Comparison of ENCODE assay signal across 11 mouse cellular contexts in genomic region chr5:20056074-20056842, GRCm38 (mm10).
A peak's percentile ranks its signal among the peaks of the same experiment; 100 is the strongest.
DNase-seq lines count a peak whose midpoint lies in the region; ATAC-seq and TF ChIP-seq lines count a peak whose summit lies in the region.
"Had no signal": no experiment of that assay in that cellular context is flagged by ENCODE, and none has a peak within 500 bp of the region (broad histone marks: within the 10 kb centered on the region; RNA-seq: fewer than 3 reads in every experiment).

No protein-coding gene starts in this region.

- no peaks in the 10 kb centered on the region for H3K9me3 ChIP-seq in forebrain, embryonic 13.5 days (replicated peaks)
- no peaks in the 10 kb centered on the region for H3K9me3 ChIP-seq in midbrain, embryonic 13.5 days
- H3K9me3 ChIP-seq: liver, embryonic 13.5 days had no signal

- no peak overlapping the region for H3K9ac ChIP-seq in forebrain, embryonic 13.5 days
- no peak overlapping the region for H3K9ac ChIP-seq in midbrain, embryonic 13.5 days (replicated peaks)
- H3K9ac ChIP-seq: liver, embryonic 13.5 days had no signal

- H3K4me1 ChIP-seq in forebrain, embryonic 13.5 days: peaks cover 12% of the 10 kb centered on the region
- peaks cover 12% of the 10 kb centered on the region for H3K4me1 ChIP-seq in midbrain, embryonic 13.5 days (replicated peaks)
- H3K4me1 ChIP-seq: liver, embryonic 13.5 days had no signal

- no peak overlapping the region for H3K4me2 ChIP-seq in forebrain, embryonic 13.5 days
- no peak overlapping the region for H3K4me2 ChIP-seq in midbrain, embryonic 13.5 days (replicated peaks)
- H3K4me2 ChIP-seq: liver, embryonic 13.5 days had no signal

- no peak for TF ChIP-seq CTCF in layer of hippocampus, adult 2 months (conservative IDR thresholded peaks at IDR 0.05)

- peak overlapping the region; percentile 85 for H3K27ac ChIP-seq in layer of hippocampus, adult 2 months
- peak overlapping the region; percentile 61 for H3K27ac ChIP-seq in forebrain, embryonic 13.5 days
- H3K27ac ChIP-seq in midbrain, embryonic 13.5 days: peak overlapping the region; percentile 41; the same call in 1 of the 2 replicates
- H3K27ac ChIP-seq: liver, embryonic 13.5 days had no signal

- no peaks in the 10 kb centered on the region for H3K36me3 ChIP-seq in forebrain, embryonic 13.5 days (ENCODE audit: poor library complexity, severe bottlenecking)
- no peaks in the 10 kb centered on the region for H3K36me3 ChIP-seq in midbrain, embryonic 13.5 days
- H3K36me3 ChIP-seq: liver, embryonic 13.5 days had no signal

- ATAC-seq in cerebellum, adult (ENCODE audit: insufficient number of reproducible peaks, low FRiP score, low TSS enrichment): peak; percentile 64
- peak; percentile 80 for ATAC-seq in forebrain, embryonic 13.5 days
- peak; percentile 62; the same call in 1 of the 2 replicates for ATAC-seq in midbrain, embryonic 13.5 days
- ATAC-seq: inflammation-experienced regulatory T-cells, adult 6 months had no signal

- no peak for DNase-seq in cerebellum, postnatal 25 days
- peak; percentile 42 to 48 for DNase-seq in layer of hippocampus, adult 2 months (ENCODE audit: low spot score in 2 of 2)
- DNase-seq in layer of hippocampus, postnatal 10 days (ENCODE audit: low spot score in 2 of 2): no peak
- no peak for DNase-seq in urinary bladder, postnatal 14 days (ENCODE audit: low spot score)
- DNase-seq in natural killer cell, adult 2 months (ENCODE audit: low spot score in 2 of 2): no peak
- DNase-seq: gastrocnemius, postnatal 10 days; liver, embryonic 13.5 days had no signal

- no peak overlapping the region for H3K4me3 ChIP-seq in layer of hippocampus, adult 2 months
- no peak overlapping the region for H3K4me3 ChIP-seq in forebrain, embryonic 13.5 days
- no peak overlapping the region for H3K4me3 ChIP-seq in midbrain, embryonic 13.5 days (replicated peaks)
- H3K4me3 ChIP-seq: liver, embryonic 13.5 days had no signal

- 33% methylated on average over 5 of the region's 5 CpGs for WGBS in forebrain, embryonic 13.5 days
- 55% methylated on average over 5 of the region's 5 CpGs for WGBS in midbrain, embryonic 13.5 days

- no peaks in the 10 kb centered on the region for H3K27me3 ChIP-seq in forebrain, embryonic 13.5 days
- H3K27me3 ChIP-seq in midbrain, embryonic 13.5 days: no peaks in the 10 kb centered on the region
- H3K27me3 ChIP-seq: liver, embryonic 13.5 days had no signal

Comparison
In these comparisons a context has a peak if more than half of its experiments do, and no peak if none do; other contexts are left out.
1. DNase-seq: peak in layer of hippocampus, adult 2 months (2 of 2); none in cerebellum, postnatal 25 days (0 of 2), layer of hippocampus, postnatal 10 days (0 of 2), urinary bladder, postnatal 14 days (single experiment) and natural killer cell, adult 2 months (0 of 2).
2. Peak in every context shown above with its lines, with median percentiles within 50 percentile points of each other: ATAC-seq and H3K27ac ChIP-seq.